Mouse (Mus musculus): Measurements from ENCODE around the gene Pus10. TPM values are rescaled to one million over a fixed set of nuclear protein-coding genes. Genes with fewer than 3 reads are reported as not detected.

Pus10 gene
- total and polyA plus RNA-seq, 3 experiments = 43.4 to 416 (median 52.5) TPM

- no peak overlapping the region for H3K27ac ChIP-seq (ENCODE audit: control insufficient read depth, low read depth, low read length)
- no peak overlapping the region for H3K9ac ChIP-seq (ENCODE audit: control insufficient read depth, low read depth, low read length, poor library complexity, severe bottlenecking)
- H3K9me3 ChIP-seq (replicated peaks; ENCODE audit: insufficient read depth, low read length) = no peaks in the 10 kb centered on the region
- peaks cover 2 to 31% of the 10 kb centered on the region in 2 experiments; a peak in 2 of 4 replicates for H3K36me3 ChIP-seq (ENCODE audit: control insufficient read depth in 1 of 2, insufficient read depth in 2 of 2, low read length in 2 of 2)
- no peak for DNase-seq (ENCODE audit: low read depth, low spot score)
- no peaks in the 10 kb centered on the region for H3K4me1 ChIP-seq (ENCODE audit: control insufficient read depth in 1 of 2, insufficient read depth in 2 of 2, low read length in 2 of 2)
- H3K79me2 ChIP-seq (ENCODE audit: control insufficient read depth, insufficient read depth, low read length, poor library complexity) = no peaks in the 10 kb centered on the region
- H3K27me3 ChIP-seq (ENCODE audit: control insufficient read depth in 1 of 2, insufficient read depth in 2 of 2, low read length in 2 of 2) = no peaks in the 10 kb centered on the region
- H3K4me3 ChIP-seq (ENCODE audit: control insufficient read depth in 1 of 2, insufficient read depth in 1 of 2, low read depth in 2 of 2, low read length in 2 of 2) = no peak overlapping the region
- no peak for TF ChIP-seq MYC (IDR thresholded peaks at IDR 0.05; ENCODE audit: low read depth, low read length)
- TF ChIP-seq MXI1 (IDR thresholded peaks at IDR 0.05; ENCODE audit: low read depth, low read length) = no peak
- no peak for TF ChIP-seq MAFK (IDR thresholded peaks at IDR 0.05; ENCODE audit: borderline replicate concordance, low read depth, low read length)
- no peak for TF ChIP-seq SIN3A (IDR thresholded peaks at IDR 0.05; ENCODE audit: low read length)
- TF ChIP-seq CTCF (IDR thresholded peaks at IDR 0.05 in 2 of 3, conservative IDR thresholded peaks at IDR 0.05 in 1 of 3; ENCODE audit: control insufficient read depth in 1 of 3, insufficient read depth in 1 of 3, low read depth in 2 of 3, low read length in 3 of 3, poor library complexity in 1 of 3, severe bottlenecking in 1 of 3) = no peak
- TF ChIP-seq ETS1 (IDR thresholded peaks at IDR 0.05; ENCODE audit: low read depth, low read length) = no peak
- no peak for TF ChIP-seq ZC3H11A (IDR thresholded peaks at IDR 0.05; ENCODE audit: low read depth, low read length)
Measured at GRCm38 (mm10) chr11:23682561-23682960, 17.1 kb downstream of the Pus10 start.

GRCm38 (mm10) chr11:23686671-23687070 lies 21.2 kb downstream of the Pus10 start:
- TF ChIP-seq NELFE (IDR thresholded peaks at IDR 0.05; ENCODE audit: low read depth, low read length) (no peak), RAD21 (IDR thresholded peaks at IDR 0.05; ENCODE audit: low read depth, low read length) (no peak), GATA1 (IDR thresholded peaks at IDR 0.05; ENCODE audit: low read depth, low read length) (no peak), TCF12 (IDR thresholded peaks at IDR 0.05; ENCODE audit: low read depth, low read length) (no peak), SMC3 (IDR thresholded peaks at IDR 0.05; ENCODE audit: low read depth, low read length) (no peak), E2F4 (IDR thresholded peaks at IDR 0.05; ENCODE audit: borderline replicate concordance, low read depth, low read length) (no peak), GABPA (IDR thresholded peaks at IDR 0.05; ENCODE audit: low read depth, low read length) (no peak), TBP (IDR thresholded peaks at IDR 0.05; ENCODE audit: low read depth, low read length) (no peak), CTCF (IDR thresholded peaks at IDR 0.05 in 2 of 3, conservative IDR thresholded peaks at IDR 0.05 in 1 of 3; ENCODE audit: control insufficient read depth in 1 of 3, insufficient read depth in 1 of 3, low read depth in 2 of 3, low read length in 3 of 3, poor library complexity in 1 of 3, severe bottlenecking in 1 of 3) (no peak), SIN3A (IDR thresholded peaks at IDR 0.05; ENCODE audit: low read length) (no peak), MYC (IDR thresholded peaks at IDR 0.05; ENCODE audit: low read depth, low read length) (no peak), CHD1 (IDR thresholded peaks at IDR 0.05; ENCODE audit: low read depth, low read length) (no peak), MYB (IDR thresholded peaks at IDR 0.05; ENCODE audit: low read depth, low read length) (no peak), POLR2A (IDR thresholded peaks at IDR 0.05; ENCODE audit: control insufficient read depth in 1 of 2, insufficient read depth in 1 of 2, low read depth in 1 of 2, low read length in 2 of 2, poor library complexity in 1 of 2) (no peak), ETS1 (IDR thresholded peaks at IDR 0.05; ENCODE audit: low read depth, low read length) (no peak), USF1 (IDR thresholded peaks at IDR 0.05; ENCODE audit: low read depth, low read length) (no peak), MAFK (IDR thresholded peaks at IDR 0.05; ENCODE audit: borderline replicate concordance, low read depth, low read length) (no peak), ELF1 (IDR thresholded peaks at IDR 0.05; ENCODE audit: low read depth, low read length) (no peak), UBTF (IDR thresholded peaks at IDR 0.05; ENCODE audit: borderline replicate concordance, insufficient read depth, low read depth, low read length) (no peak), MAZ (IDR thresholded peaks at IDR 0.05; ENCODE audit: low read depth, low read length) (no peak)
- Histone ChIP-seq H3K9ac (ENCODE audit: control insufficient read depth, low read depth, low read length, poor library complexity, severe bottlenecking) (no peak overlapping the region), H3K27me3 (ENCODE audit: control insufficient read depth in 1 of 2, insufficient read depth in 2 of 2, low read length in 2 of 2) (no peaks in the 10 kb centered on the region), H3K27ac (ENCODE audit: control insufficient read depth, low read depth, low read length) (no peak overlapping the region), H3K79me2 (ENCODE audit: control insufficient read depth, insufficient read depth, low read length, poor library complexity) (no peaks in the 10 kb centered on the region), H3K36me3 (ENCODE audit: control insufficient read depth in 1 of 2, insufficient read depth in 2 of 2, low read length in 2 of 2) (peaks cover 6 to 21% of the 10 kb centered on the region in 2 experiments), H3K4me1 (ENCODE audit: control insufficient read depth in 1 of 2, insufficient read depth in 2 of 2, low read length in 2 of 2) (no peaks in the 10 kb centered on the region), H3K9me3 (replicated peaks; ENCODE audit: insufficient read depth, low read length) (no peaks in the 10 kb centered on the region), H3K4me3 (ENCODE audit: control insufficient read depth in 1 of 2, insufficient read depth in 1 of 2, low read depth in 2 of 2, low read length in 2 of 2) (no peak overlapping the region)
- no peak for DNase-seq (ENCODE audit: low read depth, low spot score)

All from MEL (cell line).